Mouse (Mus musculus): ENCODE measurements at regions not wholly inside any gene's neighbourhood (a gene's known extent, or its start where the extent isn't known, plus 50 kb on each side); places are given as distances from the start of the nearest gene placed in this dataset.

GRCm38 (mm10) chr14:71894811-71895210, 596.8 kb downstream of the Gm9195 start:
- H3K36me3 ChIP-seq (ENCODE audit: control insufficient read depth, insufficient read depth, low read length) = no peaks in the 10 kb centered on the region
- no peaks in the 10 kb centered on the region for H3K27me3 ChIP-seq (ENCODE audit: control insufficient read depth, insufficient read depth, low read length)
- no peak for TF ChIP-seq POLR2A (IDR thresholded peaks at IDR 0.05; ENCODE audit: low read depth, low read length)
- TF ChIP-seq CTCF (IDR thresholded peaks at IDR 0.05; ENCODE audit: extremely low read depth, insufficient read length, insufficient replicate concordance, low read depth, low read length) = no peak
- no peaks in the 10 kb centered on the region for H3K4me1 ChIP-seq (ENCODE audit: control insufficient read depth, insufficient read depth, insufficient read length, low read length)
- whole genome bisulfite sequencing = 75% methylated on average over 4 of the region's 4 CpGs
- H3K4me3 ChIP-seq (ENCODE audit: low read depth, low read length) = no peak overlapping the region
- no peak overlapping the region for H3K27ac ChIP-seq (ENCODE audit: insufficient read depth, low read depth, low read length)

- 67% methylated on average over 1 of the region's 1 CpGs for WGBS
- Histone ChIP-seq H3K4me3 (ENCODE audit: low read depth, low read length) (no peak overlapping the region), H3K27me3 (ENCODE audit: control insufficient read depth, insufficient read depth, low read length) (no peaks in the 10 kb centered on the region), H3K27ac (ENCODE audit: insufficient read depth, low read depth, low read length) (no peak overlapping the region), H3K4me1 (ENCODE audit: control insufficient read depth, insufficient read depth, insufficient read length, low read length) (no peaks in the 10 kb centered on the region), H3K36me3 (ENCODE audit: control insufficient read depth, insufficient read depth, low read length) (no peaks in the 10 kb centered on the region)
- no peak for TF ChIP-seq POLR2A (IDR thresholded peaks at IDR 0.05; ENCODE audit: low read depth, low read length)
- TF ChIP-seq CTCF (IDR thresholded peaks at IDR 0.05; ENCODE audit: extremely low read depth, insufficient read length, insufficient replicate concordance, low read depth, low read length) = no peak
These were observed 598.3 kb downstream of the Gm9195 start for GRCm38 (mm10) chr14:71893361-71893760.

GRCm38 (mm10) chr14:71891667-71892066, 600.0 kb downstream of the Gm9195 start:
- Histone ChIP-seq H3K4me1 (ENCODE audit: control insufficient read depth, insufficient read depth, insufficient read length, low read length) (no peaks in the 10 kb centered on the region), H3K4me3 (ENCODE audit: low read depth, low read length) (no peak overlapping the region), H3K36me3 (ENCODE audit: control insufficient read depth, insufficient read depth, low read length) (no peaks in the 10 kb centered on the region), H3K27ac (ENCODE audit: insufficient read depth, low read depth, low read length) (no peak overlapping the region), H3K27me3 (ENCODE audit: control insufficient read depth, insufficient read depth, low read length) (no peaks in the 10 kb centered on the region)
- WGBS = 46% methylated on average over 1 of the region's 1 CpGs
- TF ChIP-seq CTCF (IDR thresholded peaks at IDR 0.05; ENCODE audit: extremely low read depth, insufficient read length, insufficient replicate concordance, low read depth, low read length) (no peak), POLR2A (IDR thresholded peaks at IDR 0.05; ENCODE audit: low read depth, low read length) (no peak)

- Histone ChIP-seq H3K27ac (ENCODE audit: insufficient read depth, low read depth, low read length) (no peak overlapping the region), H3K4me3 (ENCODE audit: low read depth, low read length) (no peak overlapping the region), H3K27me3 (ENCODE audit: control insufficient read depth, insufficient read depth, low read length) (no peaks in the 10 kb centered on the region), H3K4me1 (ENCODE audit: control insufficient read depth, insufficient read depth, insufficient read length, low read length) (no peaks in the 10 kb centered on the region), H3K36me3 (ENCODE audit: control insufficient read depth, insufficient read depth, low read length) (no peaks in the 10 kb centered on the region)
- WGBS = 79% methylated on average over 2 of the region's 2 CpGs
- TF ChIP-seq CTCF (IDR thresholded peaks at IDR 0.05; ENCODE audit: extremely low read depth, insufficient read length, insufficient replicate concordance, low read depth, low read length) = no peak
- TF ChIP-seq POLR2A (IDR thresholded peaks at IDR 0.05; ENCODE audit: low read depth, low read length) = no peak
These were observed 608.8 kb downstream of the Gm9195 start for GRCm38 (mm10) chr14:71882871-71883270.

GRCm38 (mm10) chr14:71845546-71845945, 646.1 kb downstream of the Gm9195 start:
- H3K4me1 ChIP-seq (ENCODE audit: control insufficient read depth, insufficient read depth, insufficient read length, low read length) = no peaks in the 10 kb centered on the region
- TF ChIP-seq POLR2A (IDR thresholded peaks at IDR 0.05; ENCODE audit: low read depth, low read length) = no peak
- TF ChIP-seq CTCF (IDR thresholded peaks at IDR 0.05; ENCODE audit: extremely low read depth, insufficient read length, insufficient replicate concordance, low read depth, low read length) = no peak
- no peaks in the 10 kb centered on the region for H3K27me3 ChIP-seq (ENCODE audit: control insufficient read depth, insufficient read depth, low read length)
- H3K36me3 ChIP-seq (ENCODE audit: control insufficient read depth, insufficient read depth, low read length) = no peaks in the 10 kb centered on the region
- no peak overlapping the region for H3K27ac ChIP-seq (ENCODE audit: insufficient read depth, low read depth, low read length)
- H3K4me3 ChIP-seq (ENCODE audit: low read depth, low read length) = no peak overlapping the region

- Histone ChIP-seq H3K4me3 (ENCODE audit: low read depth, low read length) (no peak overlapping the region), H3K27ac (ENCODE audit: insufficient read depth, low read depth, low read length) (no peak overlapping the region), H3K36me3 (ENCODE audit: control insufficient read depth, insufficient read depth, low read length) (no peaks in the 10 kb centered on the region), H3K27me3 (ENCODE audit: control insufficient read depth, insufficient read depth, low read length) (no peaks in the 10 kb centered on the region), H3K4me1 (ENCODE audit: control insufficient read depth, insufficient read depth, insufficient read length, low read length) (no peaks in the 10 kb centered on the region)
- 72% methylated on average over 13 of the region's 13 CpGs for WGBS
- TF ChIP-seq CTCF (IDR thresholded peaks at IDR 0.05; ENCODE audit: extremely low read depth, insufficient read length, insufficient replicate concordance, low read depth, low read length) (no peak), POLR2A (IDR thresholded peaks at IDR 0.05; ENCODE audit: low read depth, low read length) (no peak)
These were observed 682.7 kb downstream of the Gm9195 start for GRCm38 (mm10) chr14:71808863-71809487.

- H3K27ac ChIP-seq (ENCODE audit: insufficient read depth, low read depth, low read length) = no peak overlapping the region
- no peak for TF ChIP-seq POLR2A (IDR thresholded peaks at IDR 0.05; ENCODE audit: low read depth, low read length)
- TF ChIP-seq CTCF (IDR thresholded peaks at IDR 0.05; ENCODE audit: extremely low read depth, insufficient read length, insufficient replicate concordance, low read depth, low read length) = no peak
- no peaks in the 10 kb centered on the region for H3K36me3 ChIP-seq (ENCODE audit: control insufficient read depth, insufficient read depth, low read length)
- 73% methylated on average over 3 of the region's 3 CpGs for WGBS
- H3K4me1 ChIP-seq (ENCODE audit: control insufficient read depth, insufficient read depth, insufficient read length, low read length) = no peaks in the 10 kb centered on the region
- H3K4me3 ChIP-seq (ENCODE audit: low read depth, low read length) = no peak overlapping the region
- no peaks in the 10 kb centered on the region for H3K27me3 ChIP-seq (ENCODE audit: control insufficient read depth, insufficient read depth, low read length)
These were observed 686.0 kb downstream of the Gm9195 start for GRCm38 (mm10) chr14:71805624-71806023.
